Mouse (Mus musculus): ENCODE measurements around the gene Gdi2. TPM values are rescaled to one million over a fixed set of nuclear protein-coding genes. Genes with fewer than 3 reads are reported as not detected.
"Not testable (repeated sequence)": the region's sequence is repeated elsewhere in the genome, so short reads cannot be mapped to it uniquely, and the experiment has no call there.

The Gdi2 gene
- 100 to 1,000 TPM; 277 to 299 TPM for total RNA-seq (2021)

DNA sequence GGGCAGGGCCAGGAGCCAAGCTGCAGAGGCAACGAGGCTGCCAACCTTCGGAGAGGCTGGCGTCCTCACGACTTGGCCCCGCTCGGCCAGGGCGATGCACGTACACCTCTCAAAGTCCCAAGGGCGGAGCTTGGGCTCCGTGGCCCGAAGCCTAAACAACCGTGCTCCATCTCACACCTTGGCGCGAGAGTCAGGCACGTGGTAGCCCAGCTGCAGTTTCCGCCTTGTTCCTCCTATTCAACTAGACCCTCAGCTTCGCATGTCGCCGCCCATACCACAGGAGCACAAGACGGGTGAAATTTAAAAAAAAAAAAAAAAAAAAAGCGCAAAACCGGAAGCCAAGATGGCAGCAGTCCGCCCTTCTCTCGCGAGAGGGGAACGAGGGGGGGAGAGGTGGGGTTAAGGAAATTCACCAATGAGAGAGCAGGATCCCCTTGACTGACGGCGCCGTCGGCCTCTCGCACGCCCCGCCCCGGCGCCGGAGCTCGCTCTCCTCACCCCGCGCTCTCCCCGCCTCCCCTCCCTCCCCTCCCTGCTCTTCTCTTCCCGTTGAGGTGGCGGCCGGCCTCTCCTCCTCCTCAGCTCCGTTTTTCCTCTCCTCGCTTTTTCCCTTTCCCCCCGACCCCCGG, at the start of gene Gdi2:
Gene Gdi2, plus strand, starts transcription at position 470 of the 629 bp plus-strand sequence.
- intact Hi-C loops (cut with DNase I) = loop anchor here (2.0 to 10.0 kb wide), 2 partner anchors 73 to 133 kb away; partner anchors contain the start of gene Fam208b
- peak; percentile 90 to 91 for DNase-seq (ENCODE audit: low spot score in 2 of 2)

GRCm38 (mm10) chr13:3495526-3495925, 42.3 kb upstream of the Gdi2 start:
- intact Hi-C loops (cut with DNase I) = no loop called here
- no peak for DNase-seq (ENCODE audit: low spot score in 2 of 2)

DNA sequence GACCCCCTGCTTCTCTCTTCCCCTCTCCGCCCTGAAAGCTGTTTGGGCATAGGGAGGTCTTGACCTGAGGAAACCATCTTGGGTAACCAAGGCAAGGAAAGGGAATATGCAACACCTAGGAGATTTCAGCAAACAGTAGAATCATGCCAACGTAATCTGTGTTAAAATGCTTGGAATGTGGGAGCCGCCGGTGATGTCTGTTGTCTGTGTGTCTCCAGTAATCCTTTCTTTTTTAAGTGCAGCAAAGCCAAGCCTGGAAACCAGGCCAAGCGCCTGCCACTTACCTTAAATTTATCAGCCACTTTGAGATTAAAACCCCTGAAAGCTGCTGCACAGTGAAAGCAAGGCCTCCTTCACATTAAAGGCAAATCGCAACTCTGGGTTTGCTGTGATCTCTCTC, 36.8 kb upstream of the Gdi2 start:
- DNase-seq (ENCODE audit: low spot score in 2 of 2); intact Hi-C loops (cut with DNase I): not testable (repeated sequence)

GRCm38 (mm10) chr13:3515351-3515750, 22.5 kb upstream of the Gdi2 start:
- DNase-seq (ENCODE audit: low spot score in 2 of 2); intact Hi-C loops (cut with DNase I): not testable (repeated sequence)

GRCm38 (mm10) chr13:3519357-3519756, 18.5 kb upstream of the Gdi2 start:
- intact Hi-C loops (cut with DNase I); DNase-seq (ENCODE audit: low spot score in 2 of 2): not testable (repeated sequence)

GRCm38 (mm10) chr13:3519994-3520393, 17.9 kb upstream of the Gdi2 start:
- intact Hi-C loops (cut with DNase I); DNase-seq (ENCODE audit: low spot score in 2 of 2): not testable (repeated sequence)

DNA sequence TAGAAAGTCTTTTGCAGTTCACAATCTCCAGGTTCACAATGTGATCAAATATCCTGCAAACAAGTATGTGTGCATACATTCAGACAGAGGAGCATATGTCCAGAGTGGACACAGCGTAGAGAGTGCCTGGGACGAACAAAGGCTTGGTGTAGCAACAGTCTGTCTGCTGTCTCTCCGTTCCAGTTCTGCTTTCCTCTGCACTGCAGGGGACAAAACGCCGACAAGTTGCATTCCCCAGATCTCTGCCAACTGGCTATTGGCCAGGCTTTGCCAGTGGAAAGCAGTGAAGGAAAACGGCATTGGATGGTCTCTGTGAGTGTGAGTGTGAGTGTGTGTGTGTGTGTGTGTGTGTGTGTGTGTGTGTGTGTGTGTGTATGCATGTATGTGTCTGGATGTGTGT, 14.4 kb upstream of the Gdi2 start:
- no peak for DNase-seq (ENCODE audit: low spot score in 2 of 2)
- intact Hi-C loops (cut with DNase I) = no loop called here

GRCm38 (mm10) chr13:3523946-3524345, 13.9 kb upstream of the Gdi2 start:
- intact Hi-C loops (cut with DNase I) = no loop called here
- DNase-seq (ENCODE audit: low spot score in 2 of 2) = no peak

GRCm38 (mm10) chr13:3525611-3526051, 12.2 kb upstream of the Gdi2 start:
- intact Hi-C loops (cut with DNase I) = no loop called here

GRCm38 (mm10) chr13:3526328-3526727, 11.5 kb upstream of the Gdi2 start:
- DNase-seq (ENCODE audit: low spot score in 2 of 2) = no peak
- intact Hi-C loops (cut with DNase I) = no loop called here

More at GRCm38 (mm10) chr13:3525611-3526051, 12.2 kb upstream of the Gdi2 start:
- no peak for DNase-seq (ENCODE audit: low spot score in 2 of 2)

- intact Hi-C loops (cut with DNase I) = loop anchor here (10.0 kb wide), 1 partner anchor 126 kb away; no protein-coding TSS in a partner anchor
- DNase-seq (ENCODE audit: low spot score in 2 of 2) = no peak
Observed at GRCm38 (mm10) chr13:3530451-3530850, 7.4 kb upstream of the Gdi2 start.

DNA sequence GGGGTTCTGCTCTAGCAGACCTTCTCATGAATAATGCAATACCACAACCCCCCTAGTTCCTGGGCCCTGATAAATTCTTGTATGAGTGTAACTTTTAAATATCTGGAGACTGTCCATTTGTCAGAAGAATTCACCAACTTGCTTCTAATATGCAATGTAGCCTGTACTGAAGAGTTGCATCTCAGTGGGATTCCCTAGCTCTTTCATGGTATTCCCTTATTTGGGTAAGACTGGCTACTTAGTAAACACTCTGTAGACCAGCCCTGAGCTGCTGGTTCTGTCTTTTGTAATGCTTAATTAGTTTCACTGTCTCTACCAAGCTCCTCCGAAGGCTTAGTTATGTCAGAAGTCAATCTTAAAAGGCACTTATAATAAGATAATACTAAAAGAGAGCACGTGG, 6.7 kb upstream of the Gdi2 start:
- intact Hi-C loops (cut with DNase I) = loop anchor here (10.0 kb wide), 1 partner anchor 126 kb away; no protein-coding TSS in a partner anchor

DNA sequence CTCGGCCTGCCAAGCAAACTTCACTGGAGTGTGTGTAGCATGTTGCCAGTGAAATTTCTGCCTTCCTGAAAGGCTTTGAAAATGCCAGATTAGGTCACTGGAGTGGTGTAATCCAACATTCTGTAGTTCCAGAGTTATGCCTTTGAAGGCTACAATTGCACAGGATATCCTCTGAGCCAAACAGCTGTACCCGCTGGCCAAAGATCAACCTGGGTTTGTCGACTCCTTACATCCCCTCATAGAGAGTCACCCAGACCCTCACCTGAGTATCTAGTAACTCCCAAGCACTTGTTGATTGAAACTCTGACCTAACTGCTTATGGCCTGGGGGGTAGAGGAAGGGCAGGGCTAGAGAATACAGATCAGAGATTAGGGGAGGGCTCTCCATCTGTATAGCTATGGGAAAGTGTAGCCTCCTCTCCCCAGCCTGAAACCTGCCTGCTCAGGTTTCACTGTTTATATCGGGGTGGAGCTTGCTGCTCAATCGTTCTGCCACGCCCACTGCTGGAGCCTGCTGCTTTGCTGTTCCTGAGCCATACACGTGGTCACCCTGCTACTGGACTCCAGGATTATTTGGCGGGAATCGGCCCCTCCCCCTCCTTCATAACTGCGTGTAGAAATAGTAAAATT, 6.1 kb upstream of the Gdi2 start:
- no peak for DNase-seq (ENCODE audit: low spot score in 2 of 2)
- intact Hi-C loops (cut with DNase I) = loop anchor here (10.0 kb wide), 1 partner anchor 127 kb away; no protein-coding TSS in a partner anchor

More for the DNA sequence above, 6.7 kb upstream of the Gdi2 start:
- not testable (repeated sequence) for DNase-seq (ENCODE audit: low spot score in 2 of 2)

DNA sequence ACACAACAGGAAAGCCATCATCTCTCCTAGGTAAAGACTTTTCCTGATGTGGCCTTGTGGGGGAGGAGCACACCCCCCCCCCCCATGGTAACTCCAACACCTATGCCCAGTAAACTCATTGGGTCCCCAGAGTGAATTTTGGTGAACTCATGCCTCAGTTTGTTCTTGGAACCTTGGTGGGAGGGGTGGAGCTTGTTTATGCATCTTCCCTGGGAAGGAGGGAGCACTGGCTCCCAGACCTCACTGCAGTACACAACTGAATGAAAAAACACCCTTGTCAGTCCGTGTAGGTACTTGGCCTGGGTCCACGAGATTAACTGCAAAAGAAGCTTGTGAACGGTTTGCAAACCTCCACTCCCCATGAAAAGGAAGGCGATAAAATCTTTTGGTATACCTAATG, 5.4 kb upstream of the Gdi2 start:
- intact Hi-C loops (cut with DNase I) = loop anchor here (10.0 kb wide), 1 partner anchor 128 kb away; no protein-coding TSS in a partner anchor
- no peak for DNase-seq (ENCODE audit: low spot score in 2 of 2)

- no peak for DNase-seq (ENCODE audit: low spot score in 2 of 2)
- intact Hi-C loops (cut with DNase I) = loop anchor here (10.0 kb wide), 1 partner anchor 129 kb away; no protein-coding TSS in a partner anchor
Observed at GRCm38 (mm10) chr13:3534146-3534545, 3.7 kb upstream of the Gdi2 start.

GRCm38 (mm10) chr13:3538223-3538968, 533 bp downstream of the Gdi2 start:
- peak; percentile 74 to 79 for DNase-seq (ENCODE audit: low spot score in 2 of 2)
- intact Hi-C loops (cut with DNase I) = loop anchor here (10.0 kb wide), 1 partner anchor 134 kb away; no protein-coding TSS in a partner anchor

- intact Hi-C loops (cut with DNase I) = loop anchor here (10.0 kb wide), 1 partner anchor 134 kb away; no protein-coding TSS in a partner anchor
- DNase-seq (ENCODE audit: low spot score in 2 of 2) = no peak
Observed at GRCm38 (mm10) chr13:3538969-3539562, 1.2 kb downstream of the Gdi2 start.

GRCm38 (mm10) chr13:3540166-3540565, 2.3 kb downstream of the Gdi2 start:
- no peak for DNase-seq (ENCODE audit: low spot score in 2 of 2)
- intact Hi-C loops (cut with DNase I) = no loop called here

- DNase-seq (ENCODE audit: low spot score in 2 of 2) = no peak
- intact Hi-C loops (cut with DNase I) = no loop called here
Observed at GRCm38 (mm10) chr13:3541159-3541782, 3.4 kb downstream of the Gdi2 start.

Measured in left cerebral cortex, postnatal 36 days (tissue).